In the genomic region with DNA sequence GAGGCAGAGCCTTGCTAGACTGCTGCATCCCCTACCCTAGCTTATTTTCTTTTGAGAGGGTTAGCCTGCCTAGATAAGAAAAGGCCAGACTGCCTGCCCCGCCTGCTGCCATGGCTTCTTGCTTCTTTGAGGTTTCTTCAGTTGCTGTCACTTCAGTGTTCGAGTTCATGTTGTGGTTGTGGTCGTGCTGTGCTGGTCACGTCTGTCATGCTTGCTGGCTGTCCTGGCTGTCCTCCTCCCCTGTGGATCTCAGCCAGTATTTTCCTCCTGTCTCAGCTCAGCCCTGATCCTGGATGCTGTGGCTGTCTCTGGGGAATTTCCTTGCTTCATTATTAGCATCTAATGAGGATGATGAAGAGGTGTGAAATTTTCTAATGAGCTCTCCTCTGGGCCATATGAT, we compare ENCODE assay signal across 28 mouse cellular contexts.
DNase-seq lines count a peak whose midpoint lies in the region; ATAC-seq lines count a peak whose summit lies in the region.
"Had no signal": no experiment of that assay in that cellular context is flagged by ENCODE, and none has a peak within 500 bp of the region (broad histone marks: within the 10 kb centered on the region; RNA-seq: fewer than 3 reads in every experiment).

No protein-coding gene starts in this region.

- no peaks in the 10 kb centered on the region for H3K27me3 ChIP-seq in lung, embryonic 16.5 days (ENCODE audit: control insufficient read depth, insufficient read depth, low read depth, low read length)
- H3K27me3 ChIP-seq in forebrain, embryonic 12.5 days, result no peaks in the 10 kb centered on the region
- H3K27me3 ChIP-seq: embryonic facial prominence, embryonic 15.5 days; forebrain, embryonic 13.5 days; hindbrain, embryonic 15.5 days; kidney, embryonic 15.5 days; limb, embryonic 12.5 days; liver, embryonic 15.5 days; midbrain, embryonic 12.5 days; neural tube, embryonic 12.5 days; stomach, embryonic 15.5 days had no signal

- peaks cover 60% of the 10 kb centered on the region for H3K36me3 ChIP-seq in lung, embryonic 16.5 days (ENCODE audit: control insufficient read depth, insufficient read depth, low read length)
- peaks cover 98% of the 10 kb centered on the region for H3K36me3 ChIP-seq in forebrain, embryonic 12.5 days (replicated peaks)

- H3K9me3 ChIP-seq in lung, embryonic 16.5 days (ENCODE audit: control insufficient read depth, low read length), result no peaks in the 10 kb centered on the region
- no peaks in the 10 kb centered on the region for H3K9me3 ChIP-seq in forebrain, embryonic 12.5 days
- H3K9me3 ChIP-seq: embryonic facial prominence, embryonic 10.5 days; embryonic facial prominence, embryonic 15.5 days; forebrain, embryonic 13.5 days; hindbrain, embryonic 10.5 days; hindbrain, embryonic 15.5 days; kidney, embryonic 15.5 days; limb, embryonic 12.5 days; liver, embryonic 15.5 days; midbrain, embryonic 12.5 days; neural tube, embryonic 12.5 days; stomach, embryonic 15.5 days had no signal

- H3K4me2 ChIP-seq in lung, embryonic 16.5 days (ENCODE audit: low read depth, low read length), result no peak overlapping the region
- no peak overlapping the region for H3K4me2 ChIP-seq in forebrain, embryonic 12.5 days
- H3K4me2 ChIP-seq: embryonic facial prominence, embryonic 15.5 days; forebrain, embryonic 13.5 days; hindbrain, embryonic 15.5 days; kidney, embryonic 15.5 days; limb, embryonic 12.5 days; liver, embryonic 15.5 days; lung, embryonic 14.5 days; midbrain, embryonic 12.5 days; neural tube, embryonic 12.5 days; stomach, embryonic 15.5 days had no signal

- no peak overlapping the region for H3K4me3 ChIP-seq in lung, embryonic 16.5 days (ENCODE audit: low read length)
- no peak overlapping the region for H3K4me3 ChIP-seq in forebrain, embryonic 12.5 days (replicated peaks)
- H3K4me3 ChIP-seq: embryonic facial prominence, embryonic 10.5 days; embryonic facial prominence, embryonic 15.5 days; forebrain, embryonic 13.5 days; hindbrain, embryonic 10.5 days; hindbrain, embryonic 15.5 days; kidney, embryonic 15.5 days; limb, embryonic 12.5 days; liver, embryonic 15.5 days; midbrain, embryonic 12.5 days; myocyte; neural tube, embryonic 12.5 days; stomach, embryonic 15.5 days had no signal

- WGBS in lung, embryonic 16.5 days, result 69% methylated on average over 4 of the region's 4 CpGs
- 87% methylated on average over 4 of the region's 4 CpGs for WGBS in forebrain, embryonic 12.5 days

- peaks cover 5% of the 10 kb centered on the region; the same call in 1 of the 2 replicates for H3K4me1 ChIP-seq in lung, embryonic 16.5 days (replicated peaks; ENCODE audit: control insufficient read depth, insufficient read depth, low read length)
- no peaks in the 10 kb centered on the region for H3K4me1 ChIP-seq in forebrain, embryonic 12.5 days
- H3K4me1 ChIP-seq: embryonic facial prominence, embryonic 10.5 days; embryonic facial prominence, embryonic 15.5 days; forebrain, embryonic 13.5 days; hindbrain, embryonic 10.5 days; hindbrain, embryonic 15.5 days; kidney, embryonic 15.5 days; limb, embryonic 12.5 days; liver, embryonic 15.5 days; midbrain, embryonic 12.5 days; neural tube, embryonic 12.5 days; stomach, embryonic 15.5 days had no signal

- peak; percentile 79 for ATAC-seq in lung, embryonic 16.5 days (ENCODE audit: low read depth)
- ATAC-seq in forebrain, embryonic 12.5 days (ENCODE audit: low FRiP score), result no peak
- ATAC-seq: forebrain, embryonic 13.5 days; inflammation-experienced regulatory T-cells, adult 6 months had no signal

- peak overlapping the region; percentile 32; the same call in 1 of the 2 replicates for H3K27ac ChIP-seq in lung, embryonic 16.5 days (ENCODE audit: low read length)
- H3K27ac ChIP-seq in forebrain, embryonic 12.5 days, result no peak overlapping the region
- H3K27ac ChIP-seq: embryonic facial prominence, embryonic 10.5 days; embryonic facial prominence, embryonic 15.5 days; hindbrain, embryonic 10.5 days; hindbrain, embryonic 15.5 days; kidney, embryonic 15.5 days; limb, embryonic 12.5 days; liver, embryonic 15.5 days; midbrain, embryonic 12.5 days; neural tube, embryonic 12.5 days; stomach, embryonic 15.5 days had no signal

- peak; percentile 54 for DNase-seq in cerebellum, adult 11-12 months
- DNase-seq in cerebellum, adult 9-10 months, result no peak
- DNase-seq in lung, postnatal 25 days (ENCODE audit: low spot score), result no peak
- DNase-seq in adipocyte (ENCODE audit: low spot score), result peak; percentile 6
- peak; percentile 44 to 53 for DNase-seq in adrenal gland, postnatal 36 days
- DNase-seq in left cerebral cortex, adult 8-10 months (ENCODE audit: low spot score in 2 of 2), result no peak
- DNase-seq: gastrocnemius, postnatal 10 days; heart, postnatal 14 days; kidney, adult 18-20 months; kidney, postnatal 25 days; retina, postnatal 1 day; right cerebral cortex, postnatal 25 days had no signal

- no peak overlapping the region for H3K9ac ChIP-seq in lung, embryonic 16.5 days (ENCODE audit: low read length)
- H3K9ac ChIP-seq in forebrain, embryonic 12.5 days, result no peak overlapping the region
- H3K9ac ChIP-seq: embryonic facial prominence, embryonic 15.5 days; forebrain, embryonic 13.5 days; hindbrain, embryonic 15.5 days; kidney, embryonic 15.5 days; limb, embryonic 12.5 days; liver, embryonic 15.5 days; lung, embryonic 14.5 days; midbrain, embryonic 12.5 days; neural tube, embryonic 12.5 days; stomach, embryonic 15.5 days had no signal

Comparison
In these comparisons a context has a peak if more than half of its experiments do, and no peak if none do; other contexts are left out.
1. DNase-seq: peak in cerebellum, adult 11-12 months (single experiment), adipocyte (single experiment) and adrenal gland, postnatal 36 days (2 of 2); none in cerebellum, adult 9-10 months (single experiment), lung, postnatal 25 days (single experiment) and left cerebral cortex, adult 8-10 months (0 of 2).